Mouse (Mus musculus) kidney, adult 2 months (tissue): ENCODE results near the gene Ncor2.

Experiments
- CTCF ChIP-seq: fragments of 200-500 bp; conservative IDR thresholded peaks from 2 replicates; pipeline ENCODE4 v1.5.1; 2011; ENCODE audit warnings: low read depth, mild to moderate bottlenecking, control low read depth, low read length, moderate library complexity, mixed read lengths; ENCODE audit not compliant: insufficient read depth, insufficient read length
- POLR2A ChIP-seq: fragments of 200-500 bp; IDR thresholded peaks from one replicate; pipeline ENCODE4 v1.6.1; 2011; ENCODE audit warnings: low read depth, low read length, control low read depth

- TF ChIP-seq POLR2A (no peak), CTCF (no peak)
Measured at GRCm38 (mm10) chr5:125158232-125158961, 20.6 kb downstream of the Ncor2 start.
